Mouse (Mus musculus): Measurements from ENCODE around the gene Vmn1r52. TPM values are rescaled to one million over a fixed set of nuclear protein-coding genes. Genes with fewer than 3 reads are reported as not detected.
"Not testable (repeated sequence)": the region's sequence is repeated elsewhere in the genome, so short reads cannot be mapped to it uniquely, and the experiment has no call there.

Gene Vmn1r52
- polyA plus RNA-seq (2012; rRNA removed), result not detected in 2 replicates

- Histone ChIP-seq H3K27me3 (ENCODE audit: control insufficient read depth, insufficient read depth, low read length) (no peaks in the 10 kb centered on the region), H3K4me1 (replicated peaks; ENCODE audit: control insufficient read depth, insufficient read depth, low read length) (no peaks in the 10 kb centered on the region), H3K36me3 (ENCODE audit: control insufficient read depth, insufficient read depth, low read length) (no peaks in the 10 kb centered on the region), H3K27ac (ENCODE audit: control insufficient read depth, insufficient read depth, low read length) (no peak within 1 kb of the TSS), H3K4me3 (ENCODE audit: control insufficient read depth, insufficient read depth, low read length) (no peak within 1 kb of the TSS)
- TF ChIP-seq POLR2A (IDR thresholded peaks at IDR 0.05; ENCODE audit: control insufficient read depth, extremely low read depth, insufficient read depth, low read length, poor library complexity) (no peak), CTCF (IDR thresholded peaks at IDR 0.05; ENCODE audit: borderline replicate concordance, control insufficient read depth, extremely low read depth, insufficient read depth, low read length, poor library complexity) (no peak)
- DNase-seq, result no peak
- 67% methylated on average over 2 of the region's 2 CpGs for WGBS
These were observed at the start of gene Vmn1r52 for GRCm38 (mm10) chr6:90174508-90174907. Vmn1r52 (plus strand) TSS chr6:90174808.

GRCm38 (mm10) chr6:90160139-90160538 is 14.5 kb upstream of the Vmn1r52 start:
- Histone ChIP-seq H3K27me3 (ENCODE audit: control insufficient read depth, insufficient read depth, low read length) (no peaks in the 10 kb centered on the region), H3K36me3 (ENCODE audit: control insufficient read depth, insufficient read depth, low read length) (no peaks in the 10 kb centered on the region), H3K27ac (ENCODE audit: control insufficient read depth, insufficient read depth, low read length) (no peak overlapping the region), H3K4me3 (ENCODE audit: control insufficient read depth, insufficient read depth, low read length) (no peak overlapping the region), H3K4me1 (replicated peaks; ENCODE audit: control insufficient read depth, insufficient read depth, low read length) (no peaks in the 10 kb centered on the region)
- DNase-seq, result no peak
- no peak for TF ChIP-seq CTCF (IDR thresholded peaks at IDR 0.05; ENCODE audit: borderline replicate concordance, control insufficient read depth, extremely low read depth, insufficient read depth, low read length, poor library complexity)
- TF ChIP-seq POLR2A (IDR thresholded peaks at IDR 0.05; ENCODE audit: control insufficient read depth, extremely low read depth, insufficient read depth, low read length, poor library complexity), result no peak
- 94% methylated on average over 3 of the region's 3 CpGs for WGBS

GRCm38 (mm10) chr6:90202493-90202892 is 27.9 kb downstream of the Vmn1r52 start, which contains the start of gene V1ra8:
V1ra8 (plus strand) TSS chr6:90202793.
- not testable (repeated sequence) for DNase-seq; H3K27me3 ChIP-seq (ENCODE audit: control insufficient read depth, insufficient read depth, low read length); H3K4me3 ChIP-seq (ENCODE audit: control insufficient read depth, insufficient read depth, low read length); H3K36me3 ChIP-seq (ENCODE audit: control insufficient read depth, insufficient read depth, low read length); H3K27ac ChIP-seq (ENCODE audit: control insufficient read depth, insufficient read depth, low read length); H3K4me1 ChIP-seq (replicated peaks; ENCODE audit: control insufficient read depth, insufficient read depth, low read length)
- 78% methylated on average over 2 of the region's 2 CpGs for WGBS

GRCm38 (mm10) chr6:90224338-90224737 is 49.7 kb downstream of the Vmn1r52 start, which contains the start of gene Vmn1r53:
Vmn1r53 (minus strand) TSS chr6:90224438.
- no peaks in the 10 kb centered on the region for H3K27me3 ChIP-seq (ENCODE audit: control insufficient read depth, insufficient read depth, low read length)
- 98% methylated on average over 1 of the region's 1 CpGs for WGBS
- no peaks in the 10 kb centered on the region for H3K36me3 ChIP-seq (ENCODE audit: control insufficient read depth, insufficient read depth, low read length)
- H3K4me3 ChIP-seq (ENCODE audit: control insufficient read depth, insufficient read depth, low read length), result no peak within 1 kb of the TSS
- no peaks in the 10 kb centered on the region for H3K4me1 ChIP-seq (replicated peaks; ENCODE audit: control insufficient read depth, insufficient read depth, low read length)
- no peak within 1 kb of the TSS for H3K27ac ChIP-seq (ENCODE audit: control insufficient read depth, insufficient read depth, low read length)
- TF ChIP-seq POLR2A (IDR thresholded peaks at IDR 0.05; ENCODE audit: control insufficient read depth, extremely low read depth, insufficient read depth, low read length, poor library complexity) (no peak), CTCF (IDR thresholded peaks at IDR 0.05; ENCODE audit: borderline replicate concordance, control insufficient read depth, extremely low read depth, insufficient read depth, low read length, poor library complexity) (no peak)
- DNase-seq, result no peak

Other genes starting within 250 kb of the Vmn1r52 start
- gene Vmn1r45, start 234.2 kb upstream of the Vmn1r52 start, polyA plus RNA-seq (2012; rRNA removed), result not detected in 2 replicates
- gene Vmn1r46, start 205.5 kb upstream of the Vmn1r52 start, polyA plus RNA-seq (2012; rRNA removed), result not detected in 2 replicates
- gene Vmn1r47, start 158.7 kb upstream of the Vmn1r52 start, polyA plus RNA-seq (2012; rRNA removed), result not detected in 2 replicates
- not detected in 2 replicates for gene Vmn1r48, start 138.0 kb upstream of the Vmn1r52 start, polyA plus RNA-seq (2012; rRNA removed)
- not detected in 2 replicates for gene Vmn1r49, start 96.3 kb upstream of the Vmn1r52 start, polyA plus RNA-seq (2012; rRNA removed)
- not detected in 2 replicates for gene Vmn1r50, start 73.4 kb upstream of the Vmn1r52 start, polyA plus RNA-seq (2012; rRNA removed)
- not detected in 2 replicates for gene Vmn1r51, start 52.2 kb upstream of the Vmn1r52 start, polyA plus RNA-seq (2012; rRNA removed)
- not detected in 2 replicates for gene V1ra8, start 28.0 kb downstream of the Vmn1r52 start, polyA plus RNA-seq (2012; rRNA removed)
- gene Vmn1r53, start 49.6 kb downstream of the Vmn1r52 start, polyA plus RNA-seq (2012; rRNA removed), result not detected in 2 replicates
- gene Vmn1r54, start 71.5 kb downstream of the Vmn1r52 start, polyA plus RNA-seq (2012; rRNA removed), result not detected in 2 replicates
- gene BC048671, start 126.4 kb downstream of the Vmn1r52 start, polyA plus RNA-seq (2012; rRNA removed), result not detected in 2 replicates
- 0.50 and 0.57 TPM in 2 replicates for gene Chst13, start 150.4 kb downstream of the Vmn1r52 start, polyA plus RNA-seq (2012; rRNA removed)
- 0.09 and 1.1 TPM in 2 replicates for gene Uroc1, start 158.5 kb downstream of the Vmn1r52 start, polyA plus RNA-seq (2012; rRNA removed)
- gene Zxdc, start 194.7 kb downstream of the Vmn1r52 start, polyA plus RNA-seq (2012; rRNA removed), result 42.9 and 66.5 TPM in 2 replicates